Mouse (Mus musculus): ENCODE results near the gene 4933402J07Rik. TPM values are rescaled to one million over a fixed set of nuclear protein-coding genes. Genes with fewer than 3 reads are reported as not detected.

The 4933402J07Rik gene
- polyA plus RNA-seq, 1 experiment from 2014 or later, result not detected

- Histone ChIP-seq H3K4me2 (no peak overlapping the region), H3K36me3 (no peaks in the 10 kb centered on the region), H3K4me3 (replicated peaks) (no peak overlapping the region), H3K27ac (no peak overlapping the region), H3K9ac (replicated peaks) (no peak overlapping the region), H3K27me3 (peaks cover 9% of the 10 kb centered on the region), H3K4me1 (replicated peaks) (peaks cover 12% of the 10 kb centered on the region), H3K9me3 (no peaks in the 10 kb centered on the region)
- no peak for ATAC-seq (ENCODE audit: insufficient number of reproducible peaks, insufficient read depth, low FRiP score, low TSS enrichment, low read depth)
- 87% methylated on average over 5 of the region's 5 CpGs for WGBS
Observed at GRCm38 (mm10) chr8:87569203-87569602, 5.5 kb downstream of the 4933402J07Rik start.

- Histone ChIP-seq H3K9me3 (no peaks in the 10 kb centered on the region), H3K4me1 (replicated peaks) (peaks cover 12% of the 10 kb centered on the region), H3K27me3 (peaks cover 9% of the 10 kb centered on the region), H3K4me2 (peak overlapping the region; percentile 53), H3K36me3 (no peaks in the 10 kb centered on the region), H3K27ac (no peak overlapping the region), H3K4me3 (replicated peaks) (peak overlapping the region; percentile 22), H3K9ac (replicated peaks) (no peak overlapping the region; the same call in 1 of the 2 replicates)
- no peak for ATAC-seq (ENCODE audit: insufficient number of reproducible peaks, insufficient read depth, low FRiP score, low TSS enrichment, low read depth)
- 27% methylated on average over 13 of the region's 13 CpGs for WGBS
Observed at GRCm38 (mm10) chr8:87569706-87570563, 6.3 kb downstream of the 4933402J07Rik start.

- ATAC-seq (ENCODE audit: insufficient number of reproducible peaks, insufficient read depth, low FRiP score, low TSS enrichment, low read depth), result no peak
- H3K27ac ChIP-seq, result no peak overlapping the region
- H3K9me3 ChIP-seq, result no peaks in the 10 kb centered on the region
- WGBS, result 3% methylated on average over 8 of the region's 8 CpGs
- no peak overlapping the region; the same call in 1 of the 2 replicates for H3K9ac ChIP-seq (replicated peaks)
- peaks cover 12% of the 10 kb centered on the region for H3K4me1 ChIP-seq (replicated peaks)
- peaks cover 9% of the 10 kb centered on the region for H3K27me3 ChIP-seq
- H3K4me2 ChIP-seq, result peak overlapping the region; percentile 53
- no peaks in the 10 kb centered on the region for H3K36me3 ChIP-seq
- H3K4me3 ChIP-seq (replicated peaks), result peak overlapping the region; percentile 22
Observed at GRCm38 (mm10) chr8:87570564-87570855, 6.9 kb downstream of the 4933402J07Rik start.

GRCm38 (mm10) chr8:87570880-87571279 is 7.2 kb downstream of the 4933402J07Rik start:
- H3K36me3 ChIP-seq, result no peaks in the 10 kb centered on the region
- peaks cover 9% of the 10 kb centered on the region for H3K27me3 ChIP-seq
- 8% methylated on average over 7 of the region's 7 CpGs for whole genome bisulfite sequencing
- H3K4me2 ChIP-seq, result peak overlapping the region; percentile 53
- H3K9me3 ChIP-seq, result no peaks in the 10 kb centered on the region
- H3K27ac ChIP-seq, result no peak overlapping the region
- H3K4me3 ChIP-seq (replicated peaks), result peak overlapping the region; percentile 22
- H3K4me1 ChIP-seq (replicated peaks), result peaks cover 12% of the 10 kb centered on the region
- no peak for ATAC-seq (ENCODE audit: insufficient number of reproducible peaks, insufficient read depth, low FRiP score, low TSS enrichment, low read depth)
- H3K9ac ChIP-seq (replicated peaks), result no peak overlapping the region

GRCm38 (mm10) chr8:87594272-87594671 is 30.6 kb downstream of the 4933402J07Rik start:
- no peak overlapping the region for H3K4me2 ChIP-seq
- H3K36me3 ChIP-seq, result no peaks in the 10 kb centered on the region
- 0 out of 2 replicates have a peak overlapping the region, but pooled peaks have one; percentile 6 for H3K9ac ChIP-seq (replicated peaks)
- no peaks in the 10 kb centered on the region for H3K9me3 ChIP-seq
- 0% methylated on average over 2 of the region's 2 CpGs for WGBS
- no peak overlapping the region for H3K4me3 ChIP-seq (replicated peaks)
- no peak overlapping the region for H3K27ac ChIP-seq
- peaks cover 5% of the 10 kb centered on the region; the same call in 1 of the 2 replicates for H3K4me1 ChIP-seq (replicated peaks)
- H3K27me3 ChIP-seq, result peaks cover 6% of the 10 kb centered on the region; the same call in 1 of the 2 replicates
- peak; percentile 48 for ATAC-seq (ENCODE audit: insufficient number of reproducible peaks, insufficient read depth, low FRiP score, low TSS enrichment, low read depth)

GRCm38 (mm10) chr8:87602731-87603130 is 39.1 kb downstream of the 4933402J07Rik start:
- peaks cover 37% of the 10 kb centered on the region for H3K27me3 ChIP-seq
- H3K9me3 ChIP-seq, result no peaks in the 10 kb centered on the region
- ATAC-seq (ENCODE audit: insufficient number of reproducible peaks, insufficient read depth, low FRiP score, low TSS enrichment, low read depth), result no peak
- no peak overlapping the region for H3K4me3 ChIP-seq (replicated peaks)
- no peak overlapping the region for H3K9ac ChIP-seq (replicated peaks)
- H3K4me2 ChIP-seq, result no peak overlapping the region
- WGBS, result 78% methylated on average over 2 of the region's 2 CpGs
- H3K36me3 ChIP-seq, result no peaks in the 10 kb centered on the region
- H3K4me1 ChIP-seq (replicated peaks), result peaks cover 4% of the 10 kb centered on the region; the same call in 1 of the 2 replicates
- H3K27ac ChIP-seq, result no peak overlapping the region

- peaks cover 17% of the 10 kb centered on the region for H3K27me3 ChIP-seq
- no peaks in the 10 kb centered on the region for H3K36me3 ChIP-seq
- no peak for ATAC-seq (ENCODE audit: insufficient number of reproducible peaks, insufficient read depth, low FRiP score, low TSS enrichment, low read depth)
- no peak overlapping the region for H3K4me2 ChIP-seq
- peaks cover 15% of the 10 kb centered on the region for H3K4me1 ChIP-seq (replicated peaks)
- H3K27ac ChIP-seq, result no peak overlapping the region
- WGBS, result 89% methylated on average over 7 of the region's 7 CpGs
- H3K9ac ChIP-seq (replicated peaks), result no peak overlapping the region
- H3K9me3 ChIP-seq, result no peaks in the 10 kb centered on the region
- H3K4me3 ChIP-seq (replicated peaks), result no peak overlapping the region
Observed at GRCm38 (mm10) chr8:87609110-87609509, 45.5 kb downstream of the 4933402J07Rik start.

- 88% methylated on average over 4 of the region's 4 CpGs for WGBS
- Histone ChIP-seq H3K9me3 (no peaks in the 10 kb centered on the region), H3K27ac (no peak overlapping the region), H3K4me3 (replicated peaks) (no peak overlapping the region), H3K4me2 (no peak overlapping the region), H3K36me3 (no peaks in the 10 kb centered on the region), H3K4me1 (replicated peaks) (peaks cover 15% of the 10 kb centered on the region), H3K27me3 (peaks cover 12% of the 10 kb centered on the region), H3K9ac (replicated peaks) (no peak overlapping the region)
- ATAC-seq (ENCODE audit: insufficient number of reproducible peaks, insufficient read depth, low FRiP score, low TSS enrichment, low read depth), result no peak
Observed at GRCm38 (mm10) chr8:87609651-87610192, 46.1 kb downstream of the 4933402J07Rik start.

GRCm38 (mm10) chr8:87613701-87614100 is 50.0 kb downstream of the 4933402J07Rik start:
- no peaks in the 10 kb centered on the region for H3K36me3 ChIP-seq
- H3K4me3 ChIP-seq (replicated peaks), result no peak overlapping the region
- H3K4me1 ChIP-seq (replicated peaks), result peaks cover 4% of the 10 kb centered on the region; the same call in 1 of the 2 replicates
- no peak for ATAC-seq (ENCODE audit: insufficient number of reproducible peaks, insufficient read depth, low FRiP score, low TSS enrichment, low read depth)
- H3K27me3 ChIP-seq, result peaks cover 5% of the 10 kb centered on the region; the same call in 1 of the 2 replicates
- H3K4me2 ChIP-seq, result no peak overlapping the region
- H3K9me3 ChIP-seq, result no peaks in the 10 kb centered on the region
- no peak overlapping the region for H3K27ac ChIP-seq
- no peak overlapping the region for H3K9ac ChIP-seq (replicated peaks)
- WGBS, result 72% methylated on average over 1 of the region's 1 CpGs

- H3K4me2 ChIP-seq, result no peak overlapping the region
- no peak overlapping the region for H3K27ac ChIP-seq
- no peak overlapping the region for H3K4me3 ChIP-seq (replicated peaks)
- no peak for ATAC-seq (ENCODE audit: insufficient number of reproducible peaks, insufficient read depth, low FRiP score, low TSS enrichment, low read depth)
- no peaks in the 10 kb centered on the region for H3K9me3 ChIP-seq
- no peak overlapping the region for H3K9ac ChIP-seq (replicated peaks)
- H3K4me1 ChIP-seq (replicated peaks), result 0 out of 2 replicates have a peak, but pooled peaks cover 3% of the 10 kb centered on the region
- 48% methylated on average over 7 of the region's 7 CpGs for WGBS
- no peaks in the 10 kb centered on the region for H3K36me3 ChIP-seq
- peaks cover 5% of the 10 kb centered on the region; the same call in 1 of the 2 replicates for H3K27me3 ChIP-seq
Observed at GRCm38 (mm10) chr8:87619118-87619517, 55.5 kb downstream of the 4933402J07Rik start.

GRCm38 (mm10) chr8:87619529-87619928 is 55.9 kb downstream of the 4933402J07Rik start:
- no peak overlapping the region for H3K4me2 ChIP-seq
- no peak overlapping the region for H3K4me3 ChIP-seq (replicated peaks)
- H3K36me3 ChIP-seq, result no peaks in the 10 kb centered on the region
- H3K9me3 ChIP-seq, result no peaks in the 10 kb centered on the region
- ATAC-seq (ENCODE audit: insufficient number of reproducible peaks, insufficient read depth, low FRiP score, low TSS enrichment, low read depth), result no peak
- H3K27me3 ChIP-seq, result peaks cover 5% of the 10 kb centered on the region; the same call in 1 of the 2 replicates
- H3K9ac ChIP-seq (replicated peaks), result no peak overlapping the region
- H3K4me1 ChIP-seq (replicated peaks), result 0 out of 2 replicates have a peak, but pooled peaks cover 3% of the 10 kb centered on the region
- H3K27ac ChIP-seq, result no peak overlapping the region
- WGBS, result 63% methylated on average over 2 of the region's 2 CpGs

All from limb, embryonic 12.5 days (tissue).